Mouse (Mus musculus): Measurements from ENCODE around the gene Ly6g6f.

GRCm38 (mm10) chr17:35088151-35088550, 2.7 kb upstream of the Ly6g6f start:
- TF ChIP-seq CTCF (conservative IDR thresholded peaks at IDR 0.05 in 1 of 2, IDR thresholded peaks at IDR 0.05 in 1 of 2; ENCODE audit: low read depth in 2 of 2, low read length in 2 of 2) (peak in 1 of 2 experiments; percentile 72; a peak in 2 of 4 replicates), RAD21 (IDR thresholded peaks at IDR 0.05; ENCODE audit: low read depth, low read length) (no peak; the same call in none of the 2 replicates), POLR2AphosphoS2 (IDR thresholded peaks at IDR 0.05; ENCODE audit: low read depth, low read length) (no peak), MAFK (IDR thresholded peaks at IDR 0.05; ENCODE audit: insufficient replicate concordance, low read length) (no peak), USF1 (IDR thresholded peaks at IDR 0.05; ENCODE audit: low read depth, low read length) (no peak)
